Mouse (Mus musculus): ENCODE data around the gene Dcaf15. TPM values are rescaled to one million over a fixed set of nuclear protein-coding genes. Genes with fewer than 3 reads are reported as not detected.

Gene Dcaf15
- polyA plus RNA-seq, 1 experiment from 2014 or later: 11.0 TPM

- Histone ChIP-seq H3K36me3 (ENCODE audit: insufficient read depth, low read length) (no peaks in the 10 kb centered on the region), H3K4me2 (replicated peaks; ENCODE audit: low read depth, low read length) (no peak overlapping the region), H3K4me1 (ENCODE audit: insufficient read depth, low read length) (no peaks in the 10 kb centered on the region), H3K27me3 (ENCODE audit: insufficient read depth, low read length) (no peaks in the 10 kb centered on the region), H3K9me3 (ENCODE audit: low read length) (no peaks in the 10 kb centered on the region), H3K9ac (replicated peaks; ENCODE audit: low read length) (no peak overlapping the region), H3K4me3 (ENCODE audit: low read length) (no peak overlapping the region), H3K27ac (ENCODE audit: low read length) (no peak overlapping the region)
- 93% methylated on average over 2 of the region's 2 CpGs for WGBS
- ATAC-seq (ENCODE audit: low FRiP score, low TSS enrichment): no peak
Measured at GRCm38 (mm10) chr8:84059226-84059625, 45.3 kb downstream of the Dcaf15 start.

GRCm38 (mm10) chr8:84057827-84058226, 46.7 kb downstream of the Dcaf15 start:
- Histone ChIP-seq H3K4me1 (ENCODE audit: insufficient read depth, low read length) (no peaks in the 10 kb centered on the region), H3K4me3 (ENCODE audit: low read length) (no peak overlapping the region), H3K27me3 (ENCODE audit: insufficient read depth, low read length) (no peaks in the 10 kb centered on the region), H3K9me3 (ENCODE audit: low read length) (no peaks in the 10 kb centered on the region), H3K36me3 (ENCODE audit: insufficient read depth, low read length) (no peaks in the 10 kb centered on the region), H3K4me2 (replicated peaks; ENCODE audit: low read depth, low read length) (no peak overlapping the region), H3K27ac (ENCODE audit: low read length) (no peak overlapping the region), H3K9ac (replicated peaks; ENCODE audit: low read length) (no peak overlapping the region)
- ATAC-seq (ENCODE audit: low FRiP score, low TSS enrichment): no peak
- 94% methylated on average over 1 of the region's 1 CpGs for WGBS

GRCm38 (mm10) chr8:84053229-84053628, 51.3 kb downstream of the Dcaf15 start:
- no peak overlapping the region for H3K4me3 ChIP-seq (ENCODE audit: low read length)

GRCm38 (mm10) chr8:84052746-84053145, 51.8 kb downstream of the Dcaf15 start:
- Histone ChIP-seq H3K27ac (ENCODE audit: low read length) (no peak overlapping the region), H3K9me3 (ENCODE audit: low read length) (no peaks in the 10 kb centered on the region), H3K4me2 (replicated peaks; ENCODE audit: low read depth, low read length) (no peak overlapping the region), H3K9ac (replicated peaks; ENCODE audit: low read length) (no peak overlapping the region), H3K4me1 (ENCODE audit: insufficient read depth, low read length) (no peaks in the 10 kb centered on the region), H3K36me3 (ENCODE audit: insufficient read depth, low read length) (no peaks in the 10 kb centered on the region), H3K4me3 (ENCODE audit: low read length) (no peak overlapping the region), H3K27me3 (ENCODE audit: insufficient read depth, low read length) (no peaks in the 10 kb centered on the region)
- WGBS: 50% methylated on average over 3 of the region's 3 CpGs
- ATAC-seq (ENCODE audit: low FRiP score, low TSS enrichment): no peak

More at GRCm38 (mm10) chr8:84053229-84053628, 51.3 kb downstream of the Dcaf15 start:
- no peaks in the 10 kb centered on the region for H3K9me3 ChIP-seq (ENCODE audit: low read length)
- H3K27ac ChIP-seq (ENCODE audit: low read length): no peak overlapping the region
- H3K27me3 ChIP-seq (ENCODE audit: insufficient read depth, low read length): no peaks in the 10 kb centered on the region
- no peak overlapping the region for H3K4me2 ChIP-seq (replicated peaks; ENCODE audit: low read depth, low read length)
- 96% methylated on average over 5 of the region's 5 CpGs for WGBS
- no peaks in the 10 kb centered on the region for H3K4me1 ChIP-seq (ENCODE audit: insufficient read depth, low read length)
- no peak for ATAC-seq (ENCODE audit: low FRiP score, low TSS enrichment)
- H3K9ac ChIP-seq (replicated peaks; ENCODE audit: low read length): no peak overlapping the region
- no peaks in the 10 kb centered on the region for H3K36me3 ChIP-seq (ENCODE audit: insufficient read depth, low read length)

GRCm38 (mm10) chr8:84048171-84048570, 56.4 kb downstream of the Dcaf15 start:
- Histone ChIP-seq H3K4me1 (ENCODE audit: insufficient read depth, low read length) (0 out of 2 replicates have a peak, but pooled peaks cover under 1% of the 10 kb centered on the region), H3K27ac (ENCODE audit: low read length) (no peak overlapping the region), H3K9ac (replicated peaks; ENCODE audit: low read length) (no peak overlapping the region), H3K4me3 (ENCODE audit: low read length) (no peak overlapping the region), H3K27me3 (ENCODE audit: insufficient read depth, low read length) (peaks cover 27% of the 10 kb centered on the region), H3K4me2 (replicated peaks; ENCODE audit: low read depth, low read length) (no peak overlapping the region), H3K36me3 (ENCODE audit: insufficient read depth, low read length) (no peaks in the 10 kb centered on the region), H3K9me3 (ENCODE audit: low read length) (no peaks in the 10 kb centered on the region)
- no peak for ATAC-seq (ENCODE audit: low FRiP score, low TSS enrichment)
- WGBS: 51% methylated on average over 5 of the region's 5 CpGs

MicroRNA genes within 50 kb of the gene (microRNA counts, 519-probe panel; counts per million panel counts)
- microRNA mmu-miR-709: 2,491 counts per million, percentile 61 among the panel's probes with 10 or more counts

Small RNA genes within 50 kb of the gene (microRNA-seq; reads per million reads assigned to microRNA genes)
- gene Mir709: not detected

Other genes starting within 250 kb of the Dcaf15 start
- gene Adgrl1, start 204.7 kb downstream of the Dcaf15 start, polyA plus RNA-seq (2015; fragmentation: Nextera tagmentation; extraction: Ambion mirVana): 17.8 and 19.6 TPM in 2 replicates
- gene Gm10644, start 149.6 kb downstream of the Dcaf15 start, polyA plus RNA-seq (2015; fragmentation: Nextera tagmentation; extraction: Ambion mirVana): 0.85 and 1.0 TPM in 2 replicates
- 58.2 and 65.1 TPM in 2 replicates for gene Asf1b, start 149.3 kb downstream of the Dcaf15 start, polyA plus RNA-seq (2015; fragmentation: Nextera tagmentation; extraction: Ambion mirVana)
- gene Prkaca, start 131.8 kb downstream of the Dcaf15 start, polyA plus RNA-seq (2015; fragmentation: Nextera tagmentation; extraction: Ambion mirVana): 105 and 143 TPM in 2 replicates
- 9.4 and 11.6 TPM in 2 replicates for gene Samd1, start 107.1 kb downstream of the Dcaf15 start, polyA plus RNA-seq (2015; fragmentation: Nextera tagmentation; extraction: Ambion mirVana)
- 0.51 and 1.1 TPM in 2 replicates for gene 1700067K01Rik, start 103.3 kb downstream of the Dcaf15 start, polyA plus RNA-seq (2015; fragmentation: Nextera tagmentation; extraction: Ambion mirVana)
- 7.5 and 9.0 TPM in 2 replicates for gene 2210011C24Rik, start 92.6 kb downstream of the Dcaf15 start, polyA plus RNA-seq (2015; fragmentation: Nextera tagmentation; extraction: Ambion mirVana)
- 15.5 and 16.7 TPM in 2 replicates for gene Palm3, start 83.3 kb downstream of the Dcaf15 start, polyA plus RNA-seq (2015; fragmentation: Nextera tagmentation; extraction: Ambion mirVana)
- gene Il27ra, start 62.2 kb downstream of the Dcaf15 start, polyA plus RNA-seq (2015; fragmentation: Nextera tagmentation; extraction: Ambion mirVana): 2.9 TPM in 2 replicates
- not detected in 2 replicates for gene Rln3, start 59.8 kb downstream of the Dcaf15 start, polyA plus RNA-seq (2015; fragmentation: Nextera tagmentation; extraction: Ambion mirVana)
- 1.2 TPM in 2 replicates for gene Gm10643, start 39.6 kb downstream of the Dcaf15 start, polyA plus RNA-seq (2015; fragmentation: Nextera tagmentation; extraction: Ambion mirVana)
- gene Rfx1, start 37.9 kb downstream of the Dcaf15 start, polyA plus RNA-seq (2015; fragmentation: Nextera tagmentation; extraction: Ambion mirVana): 10.5 and 11.2 TPM in 2 replicates
- gene Podnl1, start 21.2 kb upstream of the Dcaf15 start, polyA plus RNA-seq (2015; fragmentation: Nextera tagmentation; extraction: Ambion mirVana): 0.24 and 0.30 TPM in 2 replicates
- 29.0 and 31.1 TPM in 2 replicates for gene Cc2d1a, start 43.2 kb upstream of the Dcaf15 start, polyA plus RNA-seq (2015; fragmentation: Nextera tagmentation; extraction: Ambion mirVana)
- 1.7 and 1.9 TPM in 2 replicates for gene 4930432K21Rik, start 43.3 kb upstream of the Dcaf15 start, polyA plus RNA-seq (2015; fragmentation: Nextera tagmentation; extraction: Ambion mirVana)
- 2.6 and 3.1 TPM in 2 replicates for gene Nanos3, start 80.4 kb upstream of the Dcaf15 start, polyA plus RNA-seq (2015; fragmentation: Nextera tagmentation; extraction: Ambion mirVana)
- 18.3 and 18.5 TPM in 2 replicates for gene Zswim4, start 132.3 kb upstream of the Dcaf15 start, polyA plus RNA-seq (2015; fragmentation: Nextera tagmentation; extraction: Ambion mirVana)
- gene D8Ertd738e, start 145.0 kb upstream of the Dcaf15 start, polyA plus RNA-seq (2015; fragmentation: Nextera tagmentation; extraction: Ambion mirVana): 321 and 330 TPM in 2 replicates
- gene Mri1, start 152.6 kb upstream of the Dcaf15 start, polyA plus RNA-seq (2015; fragmentation: Nextera tagmentation; extraction: Ambion mirVana): 70.1 and 71.1 TPM in 2 replicates
- 20.5 and 22.6 TPM in 2 replicates for gene Ccdc130, start 165.6 kb upstream of the Dcaf15 start, polyA plus RNA-seq (2015; fragmentation: Nextera tagmentation; extraction: Ambion mirVana)